Mouse (Mus musculus) testis, adult 2 months (tissue): ENCODE measurements around the gene Kif1b.

Experiments used
- CTCF ChIP-seq: fragments of 200-500 bp; IDR thresholded peaks from 2 replicates; pipeline ENCODE4 v1.5.1; 2012; ENCODE audit warnings: low read depth, mild to moderate bottlenecking, inconsistent platforms, low read length, moderate library complexity; ENCODE audit not compliant: control insufficient read depth, insufficient read depth, insufficient replicate concordance
- POLR2A ChIP-seq: fragments of 200-500 bp; IDR thresholded peaks from 2 replicates; pipeline ENCODE4 v1.6.1; 2012; ENCODE audit warnings: low read depth, mild to moderate bottlenecking, inconsistent platforms, low read length, moderate library complexity; ENCODE audit not compliant: control insufficient read depth

GRCm38 (mm10) chr4:149254827-149255226 is 52.7 kb downstream of the Kif1b start:
- TF ChIP-seq POLR2A (no peak), CTCF (no peak)
